Mouse (Mus musculus) ovary, postnatal 36 days (tissue): Measurements from ENCODE around the gene Stk24.

Source experiments
- DNase-seq: peaks from one replicate; pipeline ENCODE4 v3.0.0; 2022; ENCODE audit warnings: low spot score, mixed read lengths

Stk24 gene

DNA sequence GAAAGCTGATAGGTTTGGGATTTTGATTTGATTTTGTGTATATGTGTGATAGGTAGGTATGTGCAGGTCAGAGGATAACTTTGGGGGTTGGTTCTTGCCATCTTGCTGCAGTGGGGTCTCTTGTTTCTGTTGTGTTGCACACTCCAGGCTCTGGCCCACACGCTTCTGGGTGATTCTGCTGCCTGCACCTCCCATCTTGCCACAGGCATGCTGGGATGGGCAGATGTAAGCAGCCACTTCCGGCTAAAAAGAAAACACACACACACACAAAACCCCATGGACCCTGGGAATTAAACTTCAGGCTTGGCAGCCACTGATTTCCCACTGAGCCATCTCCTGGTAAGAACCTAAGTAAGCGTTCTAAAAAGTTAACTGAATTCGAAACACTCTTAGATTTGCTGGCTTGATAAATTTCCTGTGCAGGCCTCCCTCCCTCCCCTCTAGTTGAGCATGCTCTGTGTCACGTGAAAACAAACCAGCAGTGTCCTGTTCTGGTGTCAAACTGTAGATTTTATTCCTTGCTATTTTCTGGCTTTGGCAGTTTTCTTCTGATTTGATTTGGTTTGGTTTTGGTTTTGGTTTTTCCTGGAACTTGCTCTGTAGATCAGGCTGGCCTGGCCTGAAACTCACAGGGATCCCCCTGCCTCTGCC is 118.5 kb downstream of the Stk24 start:
- no peak for DNase-seq

DNA sequence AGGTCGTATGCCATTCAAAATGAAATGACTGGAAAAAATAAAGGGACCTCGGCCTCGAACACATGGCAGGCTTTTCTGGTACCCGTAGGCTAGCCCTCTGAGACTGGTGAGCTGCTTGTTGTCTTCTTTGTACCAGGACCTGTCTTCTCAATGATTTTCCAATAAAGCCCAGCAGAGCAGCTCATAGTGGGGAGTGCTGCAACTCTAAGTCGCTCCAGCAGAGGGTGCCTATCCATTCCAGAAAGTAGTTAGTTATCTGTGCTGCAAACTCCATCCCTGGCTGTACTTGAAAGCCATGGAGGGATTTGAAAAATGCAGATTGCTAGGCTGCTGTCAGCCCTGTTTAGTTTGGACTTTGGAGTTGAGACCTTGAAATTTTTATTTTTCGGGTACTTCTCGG is 120.0 kb downstream of the Stk24 start:
- DNase-seq, result peak; percentile 51

DNA sequence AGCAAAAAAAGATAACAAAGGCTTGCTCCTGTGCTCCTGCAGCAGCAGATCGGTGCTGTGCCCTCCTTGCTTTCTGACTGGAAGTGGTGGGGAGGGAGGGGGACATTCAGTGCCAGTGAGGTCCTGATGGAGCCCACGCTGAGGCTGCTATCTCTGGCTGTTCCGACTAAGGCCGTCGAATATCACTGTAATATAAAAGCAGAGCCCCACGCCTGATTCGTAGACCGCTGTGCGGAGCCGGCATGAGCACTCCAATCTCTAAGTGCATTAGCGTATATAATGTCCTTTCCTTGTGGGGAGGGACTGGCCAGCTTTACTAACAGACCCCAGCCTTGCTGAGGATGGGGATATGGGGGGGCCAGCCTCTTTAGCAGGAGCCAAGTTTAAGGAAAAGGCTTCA is 120.5 kb downstream of the Stk24 start:
- no peak for DNase-seq

DNA sequence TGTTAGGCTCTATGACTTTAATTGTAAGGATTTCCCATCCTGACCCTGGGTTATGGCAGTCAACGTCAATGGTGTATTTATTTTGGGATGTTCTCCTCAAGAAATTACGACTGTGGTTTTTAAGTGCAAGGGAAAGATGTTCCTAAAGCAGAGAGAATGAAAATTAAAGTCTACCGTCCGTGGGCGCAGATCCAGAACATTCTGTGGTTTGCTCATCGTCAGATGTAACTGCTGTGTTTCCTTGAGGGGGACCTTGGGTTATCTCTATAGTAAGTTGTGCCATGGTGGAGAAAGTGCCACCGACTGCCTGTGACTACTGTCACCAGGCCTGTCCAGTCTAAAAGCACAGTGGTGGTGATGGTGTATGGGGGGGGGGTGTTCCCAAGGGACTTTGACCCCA is 122.9 kb downstream of the Stk24 start:
- no peak for DNase-seq

DNA sequence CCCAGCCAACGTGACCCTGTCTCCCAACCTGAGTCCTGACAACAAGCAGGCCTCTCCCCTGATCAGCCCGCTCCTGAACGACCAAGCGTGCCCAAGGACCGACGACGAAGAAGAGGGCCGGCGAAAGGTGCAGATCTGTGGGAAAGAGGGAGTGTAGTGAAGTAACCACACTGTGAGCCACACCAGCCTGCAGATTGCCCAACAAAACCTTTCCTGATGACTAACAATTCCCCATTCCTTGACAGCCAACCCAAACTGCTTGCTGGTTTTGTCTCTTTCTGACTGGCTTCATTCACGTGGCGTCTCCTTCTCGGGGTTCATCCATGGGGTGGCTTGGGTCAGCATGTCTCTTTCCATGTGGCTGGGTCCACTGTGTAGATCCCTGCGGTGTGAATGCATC is 124.3 kb downstream of the Stk24 start:
- no peak for DNase-seq

DNA sequence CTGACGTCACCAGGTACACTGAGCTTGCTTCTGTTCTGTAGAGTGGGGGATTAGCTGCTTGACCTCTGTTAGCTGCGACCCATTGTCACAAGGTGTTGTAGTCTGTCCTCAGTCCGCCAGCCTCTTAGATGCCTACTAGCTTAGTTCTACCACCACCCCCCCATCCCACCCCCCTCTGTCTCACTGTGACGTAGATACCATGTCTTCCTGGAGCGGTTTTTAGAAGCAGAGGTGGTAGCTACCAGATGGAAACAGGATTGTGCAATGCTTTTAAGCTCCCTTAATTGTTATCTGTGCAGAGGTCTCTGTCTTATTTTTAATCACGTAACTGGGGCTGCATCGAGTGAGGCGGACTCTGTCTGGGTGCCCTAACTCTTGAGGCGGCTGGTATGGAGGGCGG is 124.9 kb downstream of the Stk24 start:
- DNase-seq, result no peak

DNA sequence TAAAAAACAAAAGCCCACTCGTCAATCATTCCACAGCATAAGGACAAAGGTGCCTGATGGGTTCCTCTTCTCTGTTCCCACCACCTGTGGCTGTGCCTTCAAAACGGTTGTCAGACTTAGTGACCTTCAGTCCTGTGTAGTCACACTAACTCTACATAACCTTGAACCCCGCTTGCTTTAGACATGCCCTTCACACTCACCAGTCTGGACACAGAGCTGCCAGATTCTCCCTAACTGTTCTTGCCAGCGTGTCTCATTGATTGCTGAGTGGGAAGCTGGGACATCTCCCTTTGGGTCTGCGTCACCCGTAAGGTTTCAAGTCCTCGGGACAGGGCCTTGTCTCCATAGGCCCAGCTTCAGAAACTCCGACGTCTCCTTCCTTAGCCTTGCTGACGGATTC is 127.3 kb downstream of the Stk24 start:
- DNase-seq, result no peak

DNA sequence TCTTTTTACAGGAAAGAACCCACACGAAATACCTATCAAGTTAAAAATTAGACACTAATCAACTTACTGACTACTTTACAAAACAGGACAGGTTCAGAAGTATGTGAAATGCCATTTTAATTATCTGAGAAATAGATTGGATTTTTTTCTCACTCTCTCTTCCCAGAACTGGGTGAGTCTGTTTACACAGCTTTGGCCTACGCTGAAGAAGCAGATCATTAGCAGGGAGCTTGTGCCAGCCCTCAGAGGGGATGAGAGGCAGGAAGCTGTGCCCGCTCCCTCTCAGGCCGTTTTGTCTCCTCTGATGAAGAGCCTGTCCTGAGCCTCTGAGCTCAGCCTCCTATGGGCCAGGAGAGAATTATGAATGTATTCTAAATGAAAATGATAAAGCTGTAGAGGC is 128.1 kb downstream of the Stk24 start:
- no peak for DNase-seq

DNA sequence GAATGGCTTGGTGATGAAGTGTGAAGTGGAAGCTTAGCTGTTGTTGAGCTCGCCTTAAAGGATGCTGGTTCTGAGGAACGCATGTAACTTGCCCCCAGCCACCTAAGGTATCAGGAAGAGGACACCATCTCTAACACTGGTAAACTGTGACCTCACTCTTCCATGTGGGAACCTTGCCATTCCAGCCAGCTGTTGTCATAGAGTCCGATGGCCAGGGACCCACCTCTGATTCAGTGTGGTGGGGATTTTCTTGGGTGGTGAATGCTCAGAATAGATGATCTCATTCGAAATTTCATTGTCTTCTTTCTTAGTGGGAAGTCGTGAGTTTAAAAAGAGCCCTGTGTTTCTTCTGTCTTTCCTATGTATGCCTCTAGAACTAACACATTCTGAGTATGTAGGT is 128.7 kb downstream of the Stk24 start:
- DNase-seq, result no peak

DNA sequence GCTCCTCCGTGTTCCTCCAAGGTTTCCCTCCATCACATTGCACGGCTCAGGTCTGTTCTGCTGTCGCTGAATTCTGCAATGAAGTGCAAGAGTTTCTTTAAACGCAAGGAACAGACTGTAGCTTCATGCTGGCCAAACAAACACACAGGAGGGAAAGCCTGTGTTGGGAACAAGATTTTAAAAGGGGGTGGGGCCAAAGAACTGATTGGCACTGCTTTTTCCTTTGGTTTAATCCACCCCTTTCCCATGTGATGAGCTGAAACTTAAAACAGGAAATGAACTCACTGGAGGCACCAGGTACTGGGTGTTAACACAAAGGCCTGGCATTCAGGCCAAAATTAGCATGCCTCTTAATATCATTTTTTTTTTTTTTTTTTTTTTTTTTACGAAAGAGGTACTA is 131.5 kb downstream of the Stk24 start:
- DNase-seq, result no peak

DNA sequence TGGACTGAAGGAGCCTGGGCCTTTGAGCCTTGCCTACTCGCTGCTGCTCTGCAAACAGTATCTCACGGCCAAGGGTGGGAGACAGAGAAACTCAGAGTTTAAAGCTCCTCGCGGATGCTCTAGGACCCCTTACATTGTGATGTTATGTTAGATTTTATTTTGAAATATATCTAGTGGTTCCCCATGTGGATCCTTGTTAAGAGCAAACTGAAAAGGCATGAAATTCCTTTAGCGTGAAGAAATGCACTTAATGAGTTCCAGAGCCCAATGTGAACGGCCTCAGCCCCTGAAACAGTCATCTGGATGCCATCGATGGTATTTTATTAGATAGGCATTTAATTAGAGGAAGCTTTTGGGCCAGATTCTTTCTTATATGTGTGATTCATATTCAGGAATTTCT is 132.5 kb downstream of the Stk24 start:
- DNase-seq, result no peak

DNA sequence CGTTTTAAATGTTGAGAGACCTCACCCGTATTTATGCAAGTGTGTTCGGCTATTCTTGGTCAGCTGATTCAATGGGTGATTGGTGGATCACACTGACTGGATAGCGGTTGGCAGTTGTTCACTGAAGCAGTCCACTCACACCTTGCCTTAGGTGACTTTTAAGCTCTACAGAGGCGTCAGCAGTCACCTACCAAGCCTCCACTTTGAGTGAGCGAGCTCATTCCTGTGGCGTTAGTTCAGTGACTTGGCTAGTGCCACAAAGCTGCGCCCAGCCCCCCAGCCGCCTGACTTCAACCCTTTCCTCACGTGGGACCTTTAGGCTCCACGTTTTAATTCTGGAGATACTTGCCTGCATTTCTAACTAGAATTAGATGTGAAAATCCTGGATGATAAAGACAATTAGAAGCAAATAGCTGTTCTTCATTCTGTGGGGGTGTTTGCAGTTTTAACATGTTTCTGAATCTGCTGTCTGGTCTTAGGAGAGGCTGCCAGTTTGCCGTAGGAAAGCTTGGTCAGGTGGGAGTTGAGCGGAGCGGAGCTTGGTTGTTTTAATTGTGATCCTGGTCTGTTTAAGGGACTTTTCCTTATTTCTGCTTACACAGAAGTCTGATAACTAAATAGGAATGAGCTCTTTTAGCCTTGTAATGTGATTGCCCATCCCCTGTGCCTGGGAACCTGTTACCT is 133.6 kb downstream of the Stk24 start:
- no peak for DNase-seq

DNA sequence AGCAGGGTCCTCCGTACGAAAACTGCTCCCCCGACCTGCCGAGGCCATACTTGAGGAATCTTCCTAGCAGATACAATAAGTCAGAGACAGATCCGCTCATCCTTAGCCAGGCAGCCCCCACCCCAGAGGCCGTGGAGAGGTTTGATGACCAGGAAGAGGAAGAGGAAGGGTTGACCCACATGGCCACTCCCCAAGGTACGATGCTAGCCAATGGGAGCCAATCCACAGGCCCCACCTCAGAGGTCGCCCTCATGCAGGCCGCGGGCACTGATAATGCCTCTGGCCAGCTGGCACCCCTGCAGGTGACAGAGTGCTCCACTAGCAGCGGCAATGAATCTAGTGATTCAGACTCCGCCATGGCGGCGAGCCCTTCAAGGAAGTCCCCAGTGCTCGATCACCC is 135.7 kb downstream of the Stk24 start:
- DNase-seq, result no peak

DNA sequence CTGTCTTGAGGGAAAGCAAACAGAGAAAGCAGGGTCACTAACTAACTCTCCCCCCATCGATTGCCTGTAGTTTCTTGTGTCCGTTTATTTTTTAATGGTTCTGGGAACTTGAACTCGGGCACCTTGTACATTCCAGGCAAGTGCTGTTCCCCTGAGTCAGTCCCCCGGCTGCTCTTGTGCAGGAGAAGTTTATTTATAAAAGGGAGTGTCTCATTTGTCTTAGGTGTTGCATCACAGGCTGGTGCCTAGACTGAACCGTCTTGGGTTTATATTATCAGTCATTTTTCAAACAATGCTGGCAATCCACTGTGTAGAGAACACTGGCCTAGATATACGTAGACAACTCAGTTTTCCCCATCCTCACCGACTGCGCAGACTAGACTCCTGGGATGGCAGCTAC is 140.4 kb downstream of the Stk24 start:
- no peak for DNase-seq

DNA sequence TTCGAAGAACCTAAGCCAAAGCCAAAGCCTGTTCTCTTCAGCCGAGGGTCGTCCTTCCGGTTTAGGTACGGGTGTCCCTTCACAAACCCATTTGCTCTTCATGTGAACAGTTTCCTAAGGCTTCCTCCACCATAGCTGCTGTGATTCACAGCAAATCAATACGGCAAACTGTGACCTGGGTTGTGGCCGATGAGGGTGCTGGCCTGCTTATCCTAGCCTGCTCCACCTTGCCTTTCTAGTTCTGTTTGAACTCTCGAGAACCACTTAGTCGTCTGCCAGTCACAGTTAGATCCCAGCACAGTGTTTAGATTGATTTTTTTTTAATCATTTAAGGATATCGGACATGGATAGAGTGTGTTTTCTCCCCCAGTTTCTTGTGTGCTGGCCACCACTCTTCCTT is 141.1 kb downstream of the Stk24 start:
- DNase-seq, result no peak

DNA sequence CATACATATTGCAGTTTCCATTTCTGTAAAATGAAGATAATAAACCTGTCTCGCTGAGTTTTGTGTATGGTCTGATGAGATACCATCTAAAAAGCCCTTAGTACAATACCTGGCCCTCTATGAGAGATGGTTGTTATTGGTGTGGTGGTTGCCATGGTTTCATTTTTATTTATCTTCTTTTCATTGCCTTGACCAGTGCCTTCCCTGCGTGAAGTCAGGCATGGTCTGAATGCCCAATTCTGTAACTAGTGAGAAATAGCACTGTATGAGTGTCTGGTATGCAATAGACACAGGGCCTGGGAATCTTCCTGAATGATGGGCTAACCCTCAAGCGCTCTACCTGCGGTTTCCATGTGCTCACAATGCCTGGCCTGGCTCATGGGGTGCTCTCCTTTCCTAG is 143.1 kb downstream of the Stk24 start:
- DNase-seq, result no peak
